Mouse (Mus musculus) G1E (cell line): ENCODE measurements around the gene Cd59a. TPM values are rescaled to one million over a fixed set of nuclear protein-coding genes. Genes with fewer than 3 reads are reported as not detected.

ENCODE experiments used
- ATAC-seq: 2 replicates; pipeline ENCODE4 v1.8.0; 2016; ENCODE audit warnings: mild to moderate bottlenecking; ENCODE audit not compliant: insufficient number of reproducible peaks, poor library complexity, low FRiP score, severe bottlenecking; ENCODE audit errors: extremely low read depth
- DNase-seq: peaks from one replicate; pipeline ENCODE4 v3.0.0; 2012; ENCODE audit warnings: low spot score
- H3K27me3 ChIP-seq: 2 replicates; pipeline ENCODE4 v1.6.1; 2012; ENCODE audit warnings: mild to moderate bottlenecking, low read length, inconsistent platforms; ENCODE audit not compliant: insufficient read depth
- H3K36me3 ChIP-seq: replicated peaks from 2 replicates; pipeline ENCODE3; 2012; ENCODE audit warnings: mild to moderate bottlenecking, inconsistent platforms
- H3K4me1 ChIP-seq: 2 replicates; pipeline ENCODE4 v1.6.1; 2012; ENCODE audit warnings: low read depth, low read length, inconsistent platforms, mixed read lengths; ENCODE audit not compliant: insufficient read depth
- H3K4me3 ChIP-seq: 2 replicates; pipeline ENCODE4 v1.5.1; 2012; ENCODE audit warnings: low read depth, mild to moderate bottlenecking, inconsistent platforms, low read length, moderate library complexity, mixed read lengths
- H3K9me3 ChIP-seq: replicated peaks from 2 replicates; pipeline ENCODE4 v1.6.1; 2012; ENCODE audit warnings: inconsistent platforms
- CTCF ChIP-seq: IDR thresholded peaks from 2 replicates; pipeline ENCODE4 v1.5.1; 2012; ENCODE audit warnings: low read depth, low read length, inconsistent platforms, mixed read lengths
- GATA1 ChIP-seq: IDR thresholded peaks from 2 replicates; pipeline ENCODE4 v1.6.1; 2012; ENCODE audit warnings: borderline replicate concordance, low read length, inconsistent platforms, mixed read lengths
- GATA2 ChIP-seq: IDR thresholded peaks from 2 replicates; pipeline ENCODE4 v1.6.1; 2012; ENCODE audit warnings: low read depth, low read length, inconsistent platforms, borderline replicate concordance
- POLR2AphosphoS5 ChIP-seq: IDR thresholded peaks from 2 replicates; pipeline ENCODE4 v1.6.1; 2012; ENCODE audit warnings: low read depth, low read length, inconsistent platforms; ENCODE audit not compliant: insufficient replicate concordance
- TAL1 ChIP-seq: conservative IDR thresholded peaks from 2 replicates; pipeline ENCODE4 v1.6.1; 2012; ENCODE audit warnings: low read depth, low read length, inconsistent platforms, mixed read lengths
- polyA plus RNA-seq: library from polyadenylated mRNA; stranded (reverse); fragments of >175 nt; gene quantifications from 2 replicates; pipeline ENCODE4 v1.2.3, GENCODE M21; 2012
- total RNA-seq, 2 experiments: library from RNA; stranded (forward) in 1 of 2; stranded (reverse) in 1 of 2; fragments of 200-1000 nt in 1 of 2; fragments of >200 nt in 1 of 2; fragmentation: Nextera tagmentation in 1 of 2; gene quantifications; 2 replicates each; pipeline ENCODE4 v1.2.3; 2014 to 2017

Cd59a gene
- total and polyA plus RNA-seq, 3 experiments, result 0.10 to 4.4 (median 1.7) TPM

DNA sequence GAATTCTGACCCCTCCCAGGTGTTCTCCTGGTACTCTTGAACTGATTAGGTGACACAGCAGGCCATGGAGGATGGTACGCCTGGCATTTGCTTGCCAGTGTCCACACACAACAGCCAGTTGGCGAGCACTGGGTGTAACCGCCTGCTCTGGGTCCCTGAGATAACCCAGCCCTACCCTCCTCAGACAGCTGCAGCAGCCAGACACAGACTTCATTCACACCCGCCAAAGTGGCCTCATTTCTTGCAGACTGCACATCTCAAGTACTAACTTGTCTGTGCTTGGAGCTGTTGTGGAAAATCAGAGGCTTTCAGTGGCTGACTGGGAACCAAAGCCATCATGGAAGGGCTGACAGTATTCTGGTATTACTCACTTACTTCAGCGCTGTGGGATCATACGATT, 34.6 kb downstream of the Cd59a start:
- TF ChIP-seq POLR2AphosphoS5 (no peak), GATA1 (no peak), TAL1 (no peak), GATA2 (no peak), CTCF (no peak)
- peaks cover 41% of the 10 kb centered on the region for H3K4me1 ChIP-seq
- H3K27me3 ChIP-seq, result peaks cover 52% of the 10 kb centered on the region
- H3K9me3 ChIP-seq, result no peaks in the 10 kb centered on the region
- H3K36me3 ChIP-seq, result no peaks in the 10 kb centered on the region
- DNase-seq (no peak), ATAC-seq (no peak)
- no peak overlapping the region for H3K4me3 ChIP-seq

DNA sequence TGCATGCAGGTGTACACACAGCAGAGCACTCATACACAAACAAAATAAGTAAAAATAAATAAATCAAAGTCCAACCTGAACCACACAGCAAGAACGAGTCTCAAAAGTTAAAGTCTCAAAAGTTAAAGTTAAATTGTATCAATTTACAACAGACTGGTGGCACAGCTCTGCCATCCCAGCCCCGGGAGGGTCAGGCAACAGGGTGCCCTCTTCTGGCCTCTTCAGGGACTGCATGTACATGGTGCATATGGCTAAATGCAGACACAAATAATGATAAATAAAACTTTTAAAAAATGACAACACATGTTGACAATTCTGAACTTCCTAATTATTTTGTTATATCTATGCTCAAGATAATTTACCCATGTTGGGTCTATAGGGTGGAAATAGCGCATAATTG, 35.4 kb downstream of the Cd59a start:
- Histone ChIP-seq H3K4me1 (peaks cover 43% of the 10 kb centered on the region), H3K36me3 (no peaks in the 10 kb centered on the region), H3K9me3 (no peaks in the 10 kb centered on the region), H3K27me3 (peaks cover 50% of the 10 kb centered on the region), H3K4me3 (no peak overlapping the region)
- TF ChIP-seq GATA1 (no peak), POLR2AphosphoS5 (no peak)
- ATAC-seq (no peak), DNase-seq (no peak)

DNA sequence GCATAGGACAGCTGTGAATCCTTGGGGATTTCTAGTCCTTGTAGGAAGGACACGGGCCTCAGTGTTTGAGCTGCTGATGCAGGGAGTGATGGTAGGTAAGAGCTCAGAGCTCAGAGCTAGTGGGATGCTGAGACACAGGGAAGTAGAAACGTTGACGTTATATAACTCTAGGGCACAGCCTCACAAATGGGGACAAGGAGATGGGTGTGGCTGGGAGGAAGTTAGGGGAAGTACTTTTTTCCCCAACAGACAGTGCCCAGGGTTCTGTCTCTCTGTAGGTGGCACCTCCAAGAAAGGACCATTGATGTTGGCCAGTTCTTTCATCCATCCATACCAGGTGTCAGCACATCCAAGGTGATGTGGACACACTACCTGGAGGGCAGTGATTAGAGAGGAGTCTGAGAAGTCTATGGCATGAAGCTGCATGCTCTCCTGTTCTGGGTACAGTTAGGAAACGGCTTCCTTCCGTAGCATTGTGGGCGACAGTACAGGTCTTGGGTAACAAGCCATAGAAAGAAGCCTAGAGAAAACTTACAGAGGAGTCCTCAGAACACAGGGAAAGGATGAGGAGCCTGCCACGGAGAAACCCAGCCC, 36.8 kb downstream of the Cd59a start:
- Histone ChIP-seq H3K4me1 (peaks cover 49% of the 10 kb centered on the region), H3K27me3 (peaks cover 51% of the 10 kb centered on the region), H3K36me3 (no peaks in the 10 kb centered on the region), H3K4me3 (no peak overlapping the region), H3K9me3 (no peaks in the 10 kb centered on the region)
- no peak for TF ChIP-seq POLR2AphosphoS5
- TF ChIP-seq CTCF, result no peak
- no peak for TF ChIP-seq GATA1
- TF ChIP-seq GATA2, result no peak
- no peak for TF ChIP-seq TAL1
- DNase-seq (no peak), ATAC-seq (no peak)

DNA sequence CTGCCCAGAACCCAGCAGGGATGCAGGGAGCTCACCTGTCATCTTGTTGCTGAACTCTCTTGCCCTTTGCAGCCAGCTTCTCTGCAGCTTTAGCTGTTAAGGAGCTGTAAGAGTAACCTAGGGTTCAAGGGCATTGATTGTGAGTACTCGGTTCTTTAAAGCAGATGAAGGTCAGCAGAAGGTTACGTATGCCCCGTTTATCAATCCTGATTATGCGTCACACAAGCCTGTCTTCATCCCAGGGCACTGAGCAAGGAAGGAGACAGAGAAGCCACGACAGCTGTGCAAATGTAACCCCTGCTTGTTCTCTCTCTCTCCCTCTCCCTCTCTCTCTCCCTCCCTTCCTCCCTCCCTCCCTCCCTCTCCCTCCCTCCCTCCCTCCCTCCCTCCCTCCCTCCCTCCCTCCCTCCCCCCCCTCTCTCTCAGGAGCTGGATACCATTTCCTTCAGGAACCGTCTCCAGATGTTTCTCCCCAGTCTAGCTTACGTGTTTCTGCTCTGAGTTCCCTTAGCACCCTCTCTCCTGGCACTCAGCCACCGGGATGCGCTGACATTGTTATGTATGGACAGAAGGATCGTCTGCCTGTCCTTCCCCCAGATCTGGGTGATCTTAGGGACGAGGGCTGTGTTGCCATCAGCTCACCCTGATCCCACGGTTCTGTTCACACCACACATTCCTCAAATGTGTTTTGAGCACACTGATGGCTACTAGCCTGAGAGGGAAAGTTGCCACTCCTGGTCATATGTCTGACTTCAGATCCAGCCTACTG, 37.6 kb downstream of the Cd59a start:
- peaks cover 48% of the 10 kb centered on the region for H3K27me3 ChIP-seq
- DNase-seq (no peak), ATAC-seq (no peak)
- H3K4me3 ChIP-seq, result no peak overlapping the region
- peaks cover 49% of the 10 kb centered on the region for H3K4me1 ChIP-seq
- H3K9me3 ChIP-seq, result no peaks in the 10 kb centered on the region
- TF ChIP-seq TAL1 (no peak), GATA1 (no peak)
- H3K36me3 ChIP-seq, result no peaks in the 10 kb centered on the region

DNA sequence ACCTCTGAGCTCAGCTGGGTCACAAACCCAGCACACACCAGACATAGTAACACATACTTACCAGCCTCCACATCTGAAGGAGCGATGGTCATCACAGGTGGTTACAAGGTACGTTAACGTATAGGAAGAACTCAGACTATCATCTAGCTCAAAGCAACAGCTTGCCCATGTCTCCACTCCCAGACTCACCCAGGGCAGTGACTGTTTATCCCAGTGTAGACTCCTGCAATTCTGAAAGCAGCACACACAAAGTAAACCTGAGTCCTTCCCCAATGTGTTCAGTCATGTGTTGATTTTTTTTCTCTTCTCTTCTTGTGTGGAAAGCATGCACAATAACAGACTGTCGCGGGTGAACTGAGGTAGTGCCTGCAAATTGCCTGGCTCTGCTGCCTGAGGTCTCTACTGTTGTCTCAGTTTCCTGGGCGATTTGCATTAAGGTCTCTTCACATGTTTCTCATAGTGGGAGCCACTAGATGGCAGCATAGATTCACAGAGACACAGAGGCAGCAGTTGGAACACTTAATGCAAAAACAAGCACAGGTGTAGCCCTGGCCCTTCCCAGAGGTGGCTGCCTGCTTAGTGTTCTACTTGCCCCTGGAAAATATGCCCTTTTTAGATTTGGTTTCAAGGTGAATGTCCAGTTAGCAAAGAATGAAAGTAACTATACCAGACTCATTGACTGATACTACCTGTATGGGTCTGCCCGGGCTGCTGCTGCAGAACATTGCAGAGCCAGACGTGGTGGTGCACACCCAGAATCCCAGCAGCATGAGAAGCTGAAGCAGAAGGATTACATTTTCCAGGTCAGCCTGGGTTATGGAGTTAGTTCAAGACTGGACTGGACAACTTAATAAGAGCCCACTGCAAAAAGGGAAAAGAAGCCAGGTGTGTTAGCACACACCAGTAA, 38.8 kb downstream of the Cd59a start:
- no peaks in the 10 kb centered on the region for H3K36me3 ChIP-seq
- peak; percentile 49; the same call in 1 of the 2 replicates for ATAC-seq
- H3K9me3 ChIP-seq, result peaks cover 4% of the 10 kb centered on the region; the same call in 1 of the 2 replicates
- peak; percentile 56 for DNase-seq
- H3K4me1 ChIP-seq, result peaks cover 49% of the 10 kb centered on the region
- H3K27me3 ChIP-seq, result peaks cover 39% of the 10 kb centered on the region
- TF ChIP-seq CTCF (peak; percentile 61), TAL1 (no peak)
- H3K4me3 ChIP-seq, result no peak overlapping the region

DNA sequence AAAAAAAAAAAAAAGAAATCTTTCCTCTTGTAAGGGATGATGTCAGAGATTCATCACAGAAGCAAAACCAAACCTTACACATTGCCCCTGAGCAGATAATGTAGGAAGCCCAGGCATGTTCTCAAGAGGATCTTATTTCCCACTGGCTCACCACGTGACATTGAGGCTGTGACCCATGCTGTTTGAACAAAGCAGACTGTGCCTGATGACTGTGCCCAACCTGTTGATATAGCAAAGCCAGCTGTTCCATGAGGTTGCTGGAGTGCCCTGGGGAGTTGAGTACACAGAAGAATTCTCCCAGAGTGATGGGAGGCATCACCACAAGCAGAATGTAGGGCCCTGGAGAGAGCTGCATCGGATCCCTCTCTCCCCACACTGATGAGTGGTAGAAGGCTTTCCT, 40.3 kb downstream of the Cd59a start:
- peaks cover 36% of the 10 kb centered on the region for H3K27me3 ChIP-seq
- ATAC-seq, result no peak
- peaks cover 4% of the 10 kb centered on the region; the same call in 1 of the 2 replicates for H3K9me3 ChIP-seq
- peaks cover 39% of the 10 kb centered on the region for H3K4me1 ChIP-seq
- DNase-seq, result no peak
- TF ChIP-seq GATA2, result no peak
- TF ChIP-seq TAL1, result no peak
- no peak for TF ChIP-seq POLR2AphosphoS5
- TF ChIP-seq CTCF, result no peak
- TF ChIP-seq GATA1, result no peak
- no peak overlapping the region for H3K4me3 ChIP-seq
- no peaks in the 10 kb centered on the region for H3K36me3 ChIP-seq
